Mouse (Mus musculus) fibroblast of lung, adult 2 months (primary cell): ENCODE results near the gene Gss.
"Not testable (repeated sequence)": the region's sequence is repeated elsewhere in the genome, so short reads cannot be mapped to it uniquely, and the experiment has no call there.

Experiments used
- DNase-seq: peaks from one replicate; pipeline ENCODE4 v3.0.0-alpha.2; 2011; ENCODE audit warnings: low read depth

The Gss gene

DNA sequence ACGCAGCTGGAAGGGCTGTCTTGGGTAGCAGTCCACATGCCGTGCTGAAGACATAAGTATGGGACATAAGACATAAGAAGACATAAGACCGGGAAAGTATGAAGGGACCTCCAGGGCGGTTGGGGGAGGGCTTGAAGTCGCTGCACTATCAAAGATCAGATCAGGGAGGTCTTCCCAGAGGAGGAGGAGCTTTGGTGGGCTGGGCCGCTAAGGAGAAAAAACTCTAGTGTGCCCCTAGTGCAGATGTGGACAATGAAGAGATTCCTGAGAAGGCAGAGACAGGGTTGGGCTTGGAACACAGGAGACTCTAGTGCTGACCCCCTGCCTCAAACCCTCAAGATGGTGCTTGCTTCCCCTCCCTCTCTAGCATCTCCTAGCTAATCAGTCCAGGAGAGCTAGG, 24.4 kb upstream of the Gss start:
- DNase-seq, result no peak

DNA sequence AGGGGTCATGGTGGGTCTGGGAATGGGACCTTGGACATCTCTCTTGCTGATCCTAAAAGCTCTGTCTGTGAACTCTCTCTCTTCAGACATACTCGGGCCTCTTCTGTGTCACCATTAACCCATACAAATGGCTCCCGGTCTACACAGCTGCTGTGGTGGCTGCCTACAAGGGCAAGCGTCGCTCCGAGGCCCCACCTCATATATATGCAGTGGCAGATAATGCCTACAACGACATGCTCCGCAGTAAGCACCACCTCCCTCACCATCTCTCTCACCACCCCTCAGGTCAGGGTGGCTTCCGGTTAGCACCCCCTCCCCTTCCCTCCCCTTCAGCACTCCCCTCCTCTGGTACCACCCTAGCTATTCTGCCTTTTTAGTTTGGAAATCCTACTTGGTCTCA, 21.3 kb upstream of the Gss start:
- DNase-seq, result no peak

DNA sequence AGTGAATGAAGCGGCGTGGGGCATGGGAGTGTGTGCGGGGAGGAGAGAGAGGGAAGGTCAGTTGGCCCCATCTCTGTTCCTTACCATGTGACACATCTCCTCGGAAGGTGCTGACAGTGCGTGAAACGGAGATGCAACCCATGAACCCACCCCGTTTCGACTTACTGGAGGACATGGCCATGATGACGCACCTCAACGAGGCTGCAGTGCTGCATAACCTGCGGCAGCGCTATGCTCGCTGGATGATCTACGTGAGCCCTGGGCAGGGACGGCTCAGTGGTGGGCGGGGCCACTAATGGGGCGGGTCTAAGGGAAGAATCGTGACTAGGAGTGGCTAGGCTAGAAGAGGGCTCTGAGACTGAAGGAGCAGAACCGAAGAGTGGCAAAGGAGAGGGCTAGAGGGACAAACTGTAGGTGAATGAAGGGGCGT, 20.7 kb upstream of the Gss start:
- no peak for DNase-seq

DNA sequence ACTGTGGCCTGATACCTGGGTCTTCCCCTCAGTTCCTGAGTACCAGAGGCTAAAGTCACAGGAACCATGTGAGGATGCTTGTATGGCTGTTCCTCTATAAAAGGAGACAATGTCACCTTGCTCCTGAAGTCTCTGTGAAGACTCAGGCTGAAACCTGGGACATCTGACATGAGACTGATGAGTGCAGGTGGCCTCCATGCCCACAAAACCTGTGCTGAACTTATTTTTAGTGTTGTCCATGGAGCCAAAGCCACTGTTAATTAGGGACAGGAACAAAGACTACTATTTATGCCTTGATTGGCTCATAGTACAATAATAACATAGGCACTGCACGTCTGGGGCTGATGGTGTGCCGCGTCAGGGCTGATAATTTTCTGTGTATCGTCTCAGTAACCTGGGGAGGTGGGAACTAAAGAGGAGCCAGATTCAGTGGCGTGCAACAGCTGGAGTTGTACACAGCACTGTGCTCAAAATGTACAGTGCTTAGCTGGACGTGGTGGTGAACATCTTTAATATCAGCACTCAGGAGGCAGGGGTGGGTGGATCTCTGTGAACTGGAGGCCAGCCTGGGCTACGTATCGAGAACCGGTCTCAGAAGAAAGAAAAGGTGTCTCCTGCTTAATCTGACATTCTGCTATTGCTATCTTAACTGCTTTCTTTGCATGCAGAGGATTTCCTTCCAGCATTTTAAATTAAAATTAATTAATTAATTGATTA, 19.4 kb upstream of the Gss start:
- DNase-seq, result no peak

DNA sequence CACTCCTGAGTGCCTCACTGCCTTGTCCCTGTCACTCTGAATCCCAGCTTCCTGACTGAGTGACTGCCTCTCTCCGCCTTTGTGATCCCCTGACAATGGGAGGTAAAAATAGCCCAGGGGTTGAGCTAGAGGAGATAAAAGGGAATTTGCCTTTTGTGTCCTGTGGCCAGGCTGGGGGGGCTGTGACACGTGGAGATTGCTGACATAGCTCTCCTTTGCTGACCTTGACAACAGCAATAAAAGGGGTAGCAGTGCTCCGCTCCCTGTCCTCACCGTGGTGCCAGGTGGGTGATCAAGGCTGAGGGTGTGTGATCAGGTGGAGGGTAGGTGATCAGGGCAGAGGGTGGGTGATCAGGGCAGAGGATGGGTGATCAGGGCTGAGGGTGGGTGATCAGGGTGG, 18.4 kb upstream of the Gss start, which contains the start of gene Myh7b:
Gene Myh7b (plus strand): TSS at position 235 of the 400 bp plus-strand sequence.
- DNase-seq, result no peak

DNA sequence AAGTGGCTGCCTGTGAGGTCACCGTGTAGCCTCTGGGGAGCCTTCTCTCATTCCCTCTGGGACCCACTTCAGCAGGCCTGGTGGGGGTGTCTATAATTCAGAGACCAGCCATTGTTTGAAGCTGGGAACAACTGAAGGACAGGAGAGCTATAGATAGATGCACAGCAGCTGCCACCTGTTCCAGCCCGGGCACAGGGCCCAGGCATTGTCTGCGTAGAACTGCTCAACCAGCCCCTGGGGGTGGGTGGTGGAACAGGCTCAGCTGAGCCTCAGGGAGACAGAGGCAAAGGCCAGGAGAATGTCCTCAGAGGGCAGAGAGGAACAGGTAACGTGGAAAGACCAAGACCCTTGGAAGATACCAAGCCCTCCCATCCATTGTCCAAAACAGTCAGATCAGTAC, 13.8 kb upstream of the Gss start:
- no peak for DNase-seq

DNA sequence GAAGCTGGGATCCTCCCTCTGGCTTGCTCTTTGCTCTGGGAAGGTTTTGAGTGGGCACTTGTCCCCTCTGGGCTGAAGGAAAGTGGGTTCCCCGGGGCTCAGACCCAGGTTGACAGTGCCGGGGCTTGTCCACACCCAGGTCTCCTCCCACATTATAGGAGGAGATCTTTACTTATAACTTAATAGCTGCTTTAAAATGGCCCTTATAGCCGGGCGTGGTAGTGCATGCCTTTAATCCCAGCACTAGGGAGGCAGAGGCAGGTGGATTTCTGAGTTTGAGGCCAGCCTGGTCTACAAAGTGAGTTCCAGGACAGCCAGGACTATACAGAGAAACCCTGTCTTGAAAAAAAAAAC, 12.6 kb upstream of the Gss start:
- not testable (repeated sequence) for DNase-seq

DNA sequence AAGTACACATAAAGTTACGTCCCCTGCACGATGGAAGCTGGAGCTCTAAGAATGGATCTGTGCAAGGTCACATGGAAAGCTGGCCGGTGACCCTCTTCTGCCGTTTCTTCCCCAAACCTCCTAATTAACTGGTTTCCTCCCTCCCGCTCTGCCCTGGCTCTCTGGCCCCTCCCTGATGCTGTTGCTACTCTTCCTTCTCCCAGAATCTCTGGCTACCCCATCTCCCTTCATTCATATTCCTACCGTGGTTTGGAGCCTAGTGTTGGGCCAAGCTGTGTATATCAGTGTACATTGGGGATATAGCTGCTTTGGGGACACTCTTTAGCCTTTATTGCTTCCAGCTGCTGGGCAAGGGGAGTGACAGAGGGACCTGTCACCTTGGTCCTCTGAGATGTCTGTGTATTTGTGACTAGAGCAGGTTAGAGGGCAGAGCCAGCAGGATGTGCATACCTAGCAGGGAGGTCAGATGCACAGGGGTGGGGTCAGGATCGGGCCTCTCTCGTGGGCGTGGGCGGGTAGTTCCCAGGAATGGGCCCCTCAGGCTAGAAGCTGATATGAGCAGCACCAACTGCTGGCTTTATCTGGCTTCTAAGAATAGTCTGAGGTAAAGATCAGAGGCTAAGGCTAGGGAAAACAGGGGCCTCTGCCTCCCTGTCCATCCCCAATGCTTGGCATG, 12.1 kb upstream of the Gss start:
- DNase-seq, result no peak

DNA sequence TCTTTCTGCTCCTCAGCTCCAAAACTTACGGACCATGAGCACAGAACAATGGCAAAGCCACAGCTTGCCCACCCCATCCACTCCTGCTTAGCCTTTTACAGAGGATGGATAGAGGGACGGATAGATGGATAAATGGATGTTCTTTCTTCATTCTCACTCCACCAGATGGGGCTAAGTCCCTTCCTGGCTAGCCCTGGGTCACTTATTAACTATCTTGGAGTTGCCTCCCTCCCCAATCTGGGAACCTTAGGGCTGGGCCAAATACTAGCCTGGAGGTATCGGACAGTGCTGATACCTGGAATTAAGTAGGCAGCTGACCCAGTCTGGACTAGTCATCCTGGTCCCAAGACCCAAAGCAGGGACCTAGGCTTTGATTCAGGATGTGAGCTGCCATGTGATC, 11.1 kb upstream of the Gss start:
- no peak for DNase-seq

DNA sequence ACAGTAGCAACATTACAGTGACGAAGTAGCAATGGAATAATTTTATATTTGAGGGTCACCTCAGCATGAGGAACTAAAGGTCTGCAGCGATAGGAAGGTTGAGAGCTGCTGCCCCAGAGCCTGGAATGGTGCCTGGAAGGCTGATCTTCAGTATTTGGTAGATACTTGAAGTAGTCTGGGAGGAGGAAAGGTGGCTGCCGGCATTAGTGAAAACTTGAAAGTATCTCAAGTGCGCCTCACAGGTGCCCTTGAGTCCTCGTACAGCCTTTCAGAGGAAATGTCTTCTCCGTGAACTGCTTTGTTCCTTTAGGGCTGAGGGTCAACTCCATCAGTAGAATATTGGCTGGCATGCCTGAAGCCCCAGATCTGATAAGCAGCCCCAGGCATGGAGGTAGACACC, 2.9 kb upstream of the Gss start:
- no peak for DNase-seq

DNA sequence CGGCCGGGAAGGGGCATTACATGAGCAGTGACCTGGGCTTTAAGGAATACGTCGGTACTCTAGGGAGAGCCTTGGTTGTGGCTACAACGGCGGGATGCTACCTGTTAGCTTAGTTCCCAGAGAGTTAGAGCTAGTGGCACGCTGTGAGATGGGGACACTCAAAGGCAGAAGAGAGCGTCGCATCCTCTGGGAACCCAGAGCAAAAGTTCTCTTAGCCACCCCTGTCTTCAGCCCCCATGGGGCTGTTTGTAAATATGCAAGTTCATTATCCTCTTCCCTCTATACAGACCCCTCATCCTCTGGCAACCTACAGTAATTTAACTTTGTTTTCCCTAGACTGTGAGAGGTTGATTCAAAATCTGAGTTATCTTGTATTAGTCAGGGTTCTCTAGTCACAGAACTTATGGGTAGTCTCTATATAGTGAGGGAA, 259 bp upstream of the Gss start:
- no peak for DNase-seq

DNA sequence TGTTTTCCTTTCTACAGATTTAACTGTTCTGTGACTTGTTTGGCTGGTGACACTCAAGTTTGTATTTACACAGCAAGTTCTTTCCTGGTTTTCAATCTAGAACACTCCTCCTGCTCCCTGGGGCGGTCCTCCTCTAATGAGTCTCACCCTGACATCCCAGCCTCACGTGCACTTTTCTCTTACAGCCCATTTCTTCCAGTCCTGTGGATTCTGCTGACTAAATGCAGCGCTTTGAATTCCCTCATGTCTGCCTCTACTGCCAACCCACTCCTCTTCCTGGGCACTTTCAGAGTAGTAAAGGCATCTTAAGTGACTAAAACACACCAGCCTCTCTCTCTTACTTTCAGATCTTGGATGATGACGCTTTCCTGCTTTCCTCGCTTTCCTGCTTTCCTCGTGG, 934 bp downstream of the Gss start:
- DNase-seq, result no peak

DNA sequence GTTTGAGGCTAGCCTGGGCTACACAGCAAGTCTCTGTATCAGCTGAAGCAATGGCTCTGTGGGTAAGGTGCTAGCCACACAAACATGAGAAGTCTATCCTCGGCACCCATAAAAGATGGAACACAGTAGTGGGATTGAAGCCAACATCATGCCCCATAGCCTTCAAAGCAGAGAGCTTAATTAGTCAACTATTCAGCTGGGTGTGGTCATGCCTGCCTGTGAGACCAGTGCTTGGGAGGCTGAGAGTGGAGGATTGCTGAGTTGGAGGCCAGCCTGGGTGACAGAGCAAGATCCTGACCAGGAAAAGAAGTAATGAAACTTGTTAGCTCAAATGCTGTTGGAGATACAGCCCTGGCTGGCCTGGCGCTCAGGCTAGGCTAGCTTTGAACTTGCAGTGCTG, 1.7 kb downstream of the Gss start:
- DNase-seq, result no peak

DNA sequence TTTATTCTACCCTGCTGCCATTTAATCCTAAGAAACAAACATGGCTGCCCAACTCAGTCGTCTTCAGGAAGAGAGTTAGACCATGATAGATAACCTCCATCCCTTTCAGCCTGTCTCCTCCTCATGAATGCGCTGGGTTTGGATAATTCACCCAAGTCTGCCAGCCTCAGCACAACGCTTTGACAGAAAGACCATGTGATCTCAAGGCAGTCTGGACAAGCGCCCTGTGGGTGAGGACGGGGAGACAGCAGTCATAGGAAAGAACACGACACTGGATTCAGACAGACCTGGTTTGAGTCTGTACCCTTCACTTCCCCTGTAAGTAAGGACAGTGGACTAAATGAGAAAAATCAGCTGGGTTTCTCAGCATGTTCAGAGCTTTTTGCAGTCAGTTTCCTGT, 3.1 kb downstream of the Gss start:
- DNase-seq, result no peak

DNA sequence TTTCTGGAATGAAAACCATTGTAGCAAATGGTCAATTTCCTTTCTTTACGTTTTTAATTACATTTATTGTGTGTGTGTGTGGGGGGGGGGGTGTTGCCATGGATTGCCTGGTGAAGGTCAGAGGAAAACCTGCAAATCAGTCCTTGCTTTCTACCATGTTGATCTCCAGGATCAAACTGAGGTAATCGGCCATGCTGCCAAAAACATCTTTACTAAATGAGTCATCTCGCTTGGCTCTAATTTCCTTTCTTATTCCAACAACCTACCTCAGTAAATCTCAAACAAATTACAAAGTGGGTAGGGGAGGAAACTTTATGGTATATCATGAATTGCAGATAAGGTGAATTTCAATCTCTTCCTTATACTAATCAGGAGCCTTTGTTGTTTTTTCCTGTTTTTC, 4.5 kb downstream of the Gss start:
- DNase-seq, result no peak

DNA sequence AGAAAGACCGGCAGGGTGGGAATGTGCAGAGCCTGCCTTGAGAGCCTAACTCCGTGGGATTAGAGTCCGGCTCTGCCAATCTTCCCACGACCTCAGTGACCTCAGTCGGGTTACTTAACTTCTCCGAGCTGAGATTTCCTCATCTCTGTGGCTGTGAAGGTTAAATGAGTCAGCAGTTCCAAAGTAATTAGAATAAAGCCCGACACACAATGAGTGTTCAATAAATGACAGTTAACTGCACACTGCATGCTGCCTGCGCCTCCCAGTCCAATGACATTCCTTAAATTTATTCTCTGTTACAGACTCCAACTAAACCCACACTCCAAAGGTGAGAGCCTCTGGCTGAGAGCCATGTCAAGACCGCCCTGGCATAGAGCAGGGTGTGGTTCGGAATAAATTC, 7.1 kb downstream of the Gss start:
- DNase-seq, result no peak

DNA sequence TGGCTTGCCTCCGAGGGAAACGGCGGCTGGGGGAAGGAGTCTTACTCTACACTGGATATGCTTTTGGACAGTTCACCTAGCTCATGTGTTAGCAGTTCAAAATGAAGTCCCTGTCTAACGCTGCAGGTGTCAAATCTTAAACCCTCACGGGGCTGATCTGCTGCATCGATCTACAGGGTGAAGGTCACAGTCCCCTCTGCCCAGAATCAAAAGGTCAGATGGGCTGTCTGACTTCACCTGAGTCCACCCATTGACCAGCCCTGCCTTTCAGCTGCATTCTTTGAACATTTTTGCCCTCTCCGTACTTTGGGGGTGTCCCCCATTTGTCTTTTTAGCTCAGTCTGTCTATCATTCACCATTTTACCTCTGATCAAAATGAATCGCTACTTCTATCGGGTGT, 7.5 kb downstream of the Gss start:
- DNase-seq, result no peak

DNA sequence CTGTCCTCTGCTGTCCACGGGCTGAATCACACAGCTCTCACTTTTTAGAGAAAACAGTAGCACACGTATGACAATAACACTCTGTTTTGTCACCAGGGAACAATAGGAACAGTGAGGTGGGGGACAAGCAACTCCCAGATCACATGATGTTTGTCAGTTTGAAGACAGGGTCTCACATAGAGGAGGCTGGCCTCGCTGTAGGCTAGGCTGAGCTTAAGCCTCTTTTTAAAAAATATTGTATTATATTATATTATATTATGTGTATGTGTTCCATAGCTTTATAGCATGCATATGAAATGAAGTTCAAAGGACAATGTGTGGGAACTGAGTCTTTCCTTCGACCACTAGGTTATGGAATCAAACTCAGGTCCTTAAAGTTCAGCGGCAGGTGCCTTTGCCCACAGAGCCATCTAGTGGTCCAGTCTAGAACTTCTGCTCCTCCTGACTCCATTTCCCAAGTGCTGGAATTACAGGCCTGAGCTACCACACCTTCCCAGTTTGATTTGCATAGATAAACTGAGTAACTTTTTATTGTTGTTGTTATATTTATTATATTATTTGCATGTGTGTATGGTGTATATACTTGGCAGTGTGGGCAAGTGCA, 8.6 kb downstream of the Gss start:
- peak; percentile 50 for DNase-seq

DNA sequence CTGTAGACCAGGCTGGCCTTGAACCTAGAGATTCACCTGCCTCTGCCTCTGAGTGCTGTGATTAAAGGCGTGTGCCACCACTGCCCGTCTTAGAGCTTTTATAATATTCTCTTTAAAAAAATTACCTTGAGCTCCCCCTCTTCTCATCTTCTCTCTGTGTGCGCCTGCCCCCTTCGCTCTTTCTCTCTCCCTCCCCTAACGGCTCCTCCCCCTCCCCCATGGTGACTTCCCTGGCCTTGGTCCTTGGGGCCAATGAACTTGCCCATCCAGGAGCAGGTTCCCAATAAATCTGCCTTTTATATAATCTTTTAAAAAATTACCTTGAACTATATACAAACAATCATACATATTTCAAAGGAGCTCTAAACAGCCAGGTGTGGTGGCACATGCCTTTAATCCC, 9.6 kb downstream of the Gss start:
- DNase-seq, result no peak

DNA sequence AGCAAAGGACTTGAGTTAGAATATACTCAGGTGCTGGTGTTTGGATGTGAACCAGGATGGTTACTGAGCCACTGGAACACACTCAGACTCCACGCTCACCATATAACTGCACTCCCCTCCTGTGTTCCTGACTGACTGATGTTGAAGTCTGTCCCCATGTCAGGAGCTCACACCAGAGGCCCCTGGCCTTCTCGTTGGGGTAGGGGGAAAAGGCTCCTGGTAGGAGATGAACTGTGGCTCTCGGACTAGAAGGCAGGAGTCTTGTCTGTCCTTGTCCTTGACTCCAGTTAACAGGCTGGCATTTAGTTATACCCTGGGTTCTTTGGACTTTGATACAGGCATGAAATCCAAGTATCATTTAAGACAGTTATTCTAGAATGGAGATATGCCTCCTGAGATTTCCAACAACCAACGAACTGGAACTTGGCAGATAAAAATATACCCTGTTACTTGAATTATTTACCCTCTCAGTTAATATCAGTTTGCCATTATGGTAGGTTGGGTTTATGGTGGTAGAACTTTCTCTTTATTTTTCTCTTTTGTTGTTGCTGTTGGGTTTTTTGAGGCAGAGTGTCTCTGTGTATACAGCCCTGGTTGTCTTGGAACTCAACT, 10.1 kb downstream of the Gss start:
- no peak for DNase-seq

DNA sequence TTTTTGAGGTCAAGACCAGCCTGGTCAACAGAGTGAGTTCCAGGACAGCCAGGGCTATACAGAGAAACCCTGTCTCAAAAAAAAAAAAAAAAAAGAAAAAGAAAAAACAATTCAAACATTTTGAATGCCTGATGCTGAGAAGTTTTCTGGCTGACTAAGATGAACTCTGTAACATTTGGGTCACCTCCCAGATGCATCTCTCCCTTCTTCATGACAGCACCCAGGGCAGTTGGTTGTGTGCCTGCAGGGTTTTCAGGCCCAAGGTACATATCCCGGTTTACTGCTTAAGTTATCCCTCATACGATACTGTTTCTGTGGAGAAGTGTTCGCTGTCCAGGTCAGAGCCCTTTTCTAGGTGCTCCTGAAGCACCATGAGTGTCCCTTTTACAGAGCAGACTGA, 12.3 kb downstream of the Gss start:
- DNase-seq, result no peak

DNA sequence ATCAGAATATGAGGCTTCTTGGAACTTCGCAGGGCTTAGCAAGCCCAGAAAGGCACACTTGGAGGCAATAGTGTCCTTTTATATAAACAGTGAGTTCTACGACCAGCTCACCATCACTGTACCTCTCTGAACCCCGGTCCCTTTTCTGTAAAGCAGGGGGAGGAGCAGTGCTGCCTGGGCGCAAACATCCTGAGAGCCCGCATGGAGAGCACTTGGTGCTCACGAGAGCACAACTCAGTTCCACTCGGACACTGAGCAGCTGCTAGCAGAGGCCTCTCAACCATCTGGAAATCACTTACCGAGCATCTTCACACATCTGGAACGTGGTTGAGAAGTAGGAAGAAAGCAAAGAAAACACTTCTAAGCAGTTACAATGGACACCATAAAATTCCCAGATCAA, 16.0 kb downstream of the Gss start:
- DNase-seq, result no peak

DNA sequence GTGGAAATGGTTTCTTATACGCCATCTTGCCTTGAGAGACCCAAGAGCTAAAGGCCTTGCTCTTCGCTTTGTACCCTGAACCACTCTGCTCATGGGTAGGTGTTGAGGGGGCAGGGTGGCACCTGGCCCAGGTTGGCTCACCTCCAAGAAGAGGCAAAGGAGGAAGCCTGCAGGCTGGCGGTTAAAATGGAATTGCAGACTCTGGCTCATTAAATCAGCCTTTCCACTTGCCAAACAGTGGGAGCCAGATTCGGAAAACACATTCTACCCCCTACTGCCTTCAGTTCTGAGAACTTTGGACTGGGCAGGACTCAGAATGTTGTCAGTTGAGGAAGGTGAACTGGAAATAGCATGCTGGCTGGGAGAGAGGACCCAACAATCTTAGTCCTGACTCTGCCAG, 17.9 kb downstream of the Gss start:
- no peak for DNase-seq
